Mouse (Mus musculus) hindbrain, embryonic 15.5 days (tissue): ENCODE measurements around the gene Cnbp. TPM values are rescaled to one million over a fixed set of nuclear protein-coding genes. Genes with fewer than 3 reads are reported as not detected.

Source experiments
- ATAC-seq: fragments of 200-750 bp; cut with Nextera tagmentation; 2 replicates; pipeline ENCODE4 v1.8.0; 2017; ENCODE audit warnings: low read depth, moderate number of reproducible peaks, moderate TSS enrichment; ENCODE audit not compliant: low FRiP score
- H3K27ac ChIP-seq: fragments of 300-500 bp; sonication (generic); replicated peaks from 2 replicates; pipeline ENCODE4 v1.5.1; 2015; ENCODE audit warnings: mild to moderate bottlenecking, inconsistent platforms
- H3K27me3 ChIP-seq: fragments of 300-500 bp; sonication (generic); 2 replicates; pipeline ENCODE4 v1.6.1; 2015; ENCODE audit warnings: control low read depth, inconsistent platforms
- H3K36me3 ChIP-seq: fragments of 300-500 bp; sonication (generic); 2 replicates; pipeline ENCODE4 v1.6.1; 2015; ENCODE audit warnings: control low read depth, inconsistent platforms
- H3K4me1 ChIP-seq: fragments of 300-500 bp; sonication (generic); replicated peaks from 2 replicates; pipeline ENCODE4 v1.6.1; 2015; ENCODE audit warnings: control low read depth, inconsistent platforms
- H3K4me2 ChIP-seq: fragments of 300-500 bp; sonication (generic); 2 replicates; pipeline ENCODE4 v1.6.1; 2015; ENCODE audit warnings: moderate library complexity, mild to moderate bottlenecking, inconsistent platforms
- H3K4me3 ChIP-seq: fragments of 300-500 bp; sonication (generic); 2 replicates; pipeline ENCODE4 v1.5.1; 2015; ENCODE audit warnings: mild to moderate bottlenecking, inconsistent platforms
- H3K9ac ChIP-seq: fragments of 300-500 bp; sonication (generic); 2 replicates; pipeline ENCODE4 v1.6.1; 2015; ENCODE audit warnings: inconsistent platforms
- H3K9me3 ChIP-seq: fragments of 300-500 bp; sonication (generic); 2 replicates; pipeline ENCODE4 v1.6.1; 2016; ENCODE audit warnings: control low read depth, inconsistent platforms
- WGBS: fragments of 180-500 bp; shearing (Covaris S2); methylation state at CpG from one replicate; pipeline ENCODE4 v1.1.7; 2015; 5-methylcytosine and 5-hydroxymethylcytosine counted together
- polyA plus RNA-seq: library from polyadenylated mRNA; unstranded; fragments of >200 nt; fragmentation: Nextera tagmentation; extraction: Ambion mirVana; gene quantifications from 2 replicates; pipeline ENCODE4 v1.2.1, GENCODE M21; 2015

Gene Cnbp
- polyA plus RNA-seq, 1 experiment from 2014 or later, result 516 TPM

- Histone ChIP-seq H3K4me2 (peak overlapping the region; percentile 89), H3K27ac (peak overlapping the region; percentile 66), H3K9ac (peak overlapping the region; percentile 72), H3K36me3 (peaks cover 13% of the 10 kb centered on the region), H3K9me3 (no peaks in the 10 kb centered on the region), H3K4me1 (peaks cover 25% of the 10 kb centered on the region), H3K27me3 (no peaks in the 10 kb centered on the region), H3K4me3 (peak overlapping the region; percentile 54)
- ATAC-seq, result peak; percentile 75
- under 1% methylated on average over 77 of the region's 77 CpGs for WGBS
Measured at GRCm38 (mm10) chr6:87810713-87811669, 39.9 kb downstream of the Cnbp start.

- H3K9me3 ChIP-seq, result no peaks in the 10 kb centered on the region
- peaks cover 7% of the 10 kb centered on the region for H3K36me3 ChIP-seq
- 39% methylated on average over 6 of the region's 6 CpGs for WGBS
- 0 out of 2 replicates have a peak overlapping the region, but pooled peaks have one; percentile 6 for H3K9ac ChIP-seq
- no peak for ATAC-seq
- peaks cover 25% of the 10 kb centered on the region for H3K4me1 ChIP-seq
- H3K4me2 ChIP-seq, result peak overlapping the region; percentile 89
- H3K27ac ChIP-seq, result no peak overlapping the region
- no peaks in the 10 kb centered on the region for H3K27me3 ChIP-seq
- peak overlapping the region; percentile 54 for H3K4me3 ChIP-seq
Measured at GRCm38 (mm10) chr6:87810311-87810710, 40.6 kb downstream of the Cnbp start.

- Histone ChIP-seq H3K9ac (no peak overlapping the region), H3K4me3 (0 out of 2 replicates have a peak overlapping the region, but pooled peaks have one; percentile 54), H3K9me3 (no peaks in the 10 kb centered on the region), H3K36me3 (peaks cover 7% of the 10 kb centered on the region), H3K4me2 (peak overlapping the region; percentile 89), H3K27me3 (no peaks in the 10 kb centered on the region), H3K27ac (no peak overlapping the region), H3K4me1 (peaks cover 25% of the 10 kb centered on the region)
- ATAC-seq, result no peak
- WGBS, result 92% methylated on average over 6 of the region's 6 CpGs
Measured at GRCm38 (mm10) chr6:87809651-87810161, 41.2 kb downstream of the Cnbp start.

GRCm38 (mm10) chr6:87809144-87809543 lies 41.8 kb downstream of the Cnbp start:
- H3K9ac ChIP-seq, result no peak overlapping the region
- WGBS, result 89% methylated on average over 2 of the region's 2 CpGs

GRCm38 (mm10) chr6:87808521-87808920 lies 42.4 kb downstream of the Cnbp start:
- H3K9ac ChIP-seq, result no peak overlapping the region
- WGBS, result 80% methylated on average over 3 of the region's 3 CpGs
- H3K4me1 ChIP-seq, result peaks cover 25% of the 10 kb centered on the region
- peaks cover 3% of the 10 kb centered on the region; the same call in 1 of the 2 replicates for H3K36me3 ChIP-seq
- no peak for ATAC-seq
- H3K9me3 ChIP-seq, result no peaks in the 10 kb centered on the region
- H3K4me3 ChIP-seq, result no peak overlapping the region
- no peaks in the 10 kb centered on the region for H3K27me3 ChIP-seq
- no peak overlapping the region for H3K27ac ChIP-seq
- no peak overlapping the region for H3K4me2 ChIP-seq

More at GRCm38 (mm10) chr6:87809144-87809543, 41.8 kb downstream of the Cnbp start:
- Histone ChIP-seq H3K4me1 (peaks cover 25% of the 10 kb centered on the region), H3K36me3 (peaks cover 3% of the 10 kb centered on the region; the same call in 1 of the 2 replicates), H3K9me3 (no peaks in the 10 kb centered on the region), H3K4me3 (no peak overlapping the region), H3K27me3 (no peaks in the 10 kb centered on the region), H3K4me2 (no peak overlapping the region), H3K27ac (no peak overlapping the region)
- ATAC-seq, result no peak

GRCm38 (mm10) chr6:87807735-87808440 lies 43.0 kb downstream of the Cnbp start:
- 85% methylated on average over 4 of the region's 4 CpGs for WGBS
- ATAC-seq, result no peak
- no peak overlapping the region for H3K4me2 ChIP-seq
- H3K4me3 ChIP-seq, result no peak overlapping the region
- H3K4me1 ChIP-seq, result peaks cover 25% of the 10 kb centered on the region
- no peaks in the 10 kb centered on the region; the same call in 1 of the 2 replicates for H3K36me3 ChIP-seq
- no peaks in the 10 kb centered on the region for H3K9me3 ChIP-seq
- no peak overlapping the region for H3K27ac ChIP-seq
- no peak overlapping the region for H3K9ac ChIP-seq
- H3K27me3 ChIP-seq, result no peaks in the 10 kb centered on the region

- Histone ChIP-seq H3K36me3 (no peaks in the 10 kb centered on the region; the same call in 1 of the 2 replicates), H3K4me3 (no peak overlapping the region), H3K9me3 (no peaks in the 10 kb centered on the region), H3K9ac (no peak overlapping the region), H3K27ac (no peak overlapping the region), H3K4me2 (no peak overlapping the region), H3K27me3 (no peaks in the 10 kb centered on the region), H3K4me1 (peaks cover 20% of the 10 kb centered on the region)
- no peak for ATAC-seq
- 62% methylated on average over 2 of the region's 2 CpGs for WGBS
Measured at GRCm38 (mm10) chr6:87806857-87807256, 44.0 kb downstream of the Cnbp start.

- Histone ChIP-seq H3K27ac (no peak overlapping the region), H3K4me2 (no peak overlapping the region), H3K9ac (no peak overlapping the region), H3K9me3 (no peaks in the 10 kb centered on the region), H3K36me3 (no peaks in the 10 kb centered on the region; the same call in 1 of the 2 replicates), H3K27me3 (no peaks in the 10 kb centered on the region), H3K4me3 (no peak overlapping the region), H3K4me1 (peaks cover 19% of the 10 kb centered on the region)
- 92% methylated on average over 2 of the region's 2 CpGs for WGBS
- ATAC-seq, result no peak
Measured at GRCm38 (mm10) chr6:87806028-87806427, 44.9 kb downstream of the Cnbp start.

- ATAC-seq, result no peak
- H3K4me1 ChIP-seq, result peaks cover 13% of the 10 kb centered on the region
- no peak overlapping the region for H3K9ac ChIP-seq
- H3K4me3 ChIP-seq, result no peak overlapping the region
- 95% methylated on average over 7 of the region's 7 CpGs for WGBS
- no peak overlapping the region for H3K4me2 ChIP-seq
- no peaks in the 10 kb centered on the region; the same call in 1 of the 2 replicates for H3K36me3 ChIP-seq
- H3K27me3 ChIP-seq, result no peaks in the 10 kb centered on the region
- no peak overlapping the region for H3K27ac ChIP-seq
- no peaks in the 10 kb centered on the region for H3K9me3 ChIP-seq
Measured at GRCm38 (mm10) chr6:87805448-87805847, 45.5 kb downstream of the Cnbp start.

GRCm38 (mm10) chr6:87804886-87805285 lies 46.0 kb downstream of the Cnbp start:
- ATAC-seq, result no peak
- Histone ChIP-seq H3K36me3 (no peaks in the 10 kb centered on the region; the same call in 1 of the 2 replicates), H3K9ac (no peak overlapping the region), H3K27me3 (no peaks in the 10 kb centered on the region), H3K4me2 (no peak overlapping the region), H3K4me3 (no peak overlapping the region), H3K4me1 (peaks cover 7% of the 10 kb centered on the region), H3K27ac (no peak overlapping the region), H3K9me3 (no peaks in the 10 kb centered on the region)
- WGBS, result 89% methylated on average over 7 of the region's 7 CpGs

GRCm38 (mm10) chr6:87804036-87804435 lies 46.9 kb downstream of the Cnbp start:
- 84% methylated on average over 1 of the region's 1 CpGs for WGBS
- H3K4me1 ChIP-seq, result no peaks in the 10 kb centered on the region
- no peak for ATAC-seq

More at GRCm38 (mm10) chr6:87804036-87804435, 46.9 kb downstream of the Cnbp start:
- no peaks in the 10 kb centered on the region for H3K9me3 ChIP-seq
- H3K27ac ChIP-seq, result no peak overlapping the region
- H3K27me3 ChIP-seq, result no peaks in the 10 kb centered on the region
- H3K36me3 ChIP-seq, result no peaks in the 10 kb centered on the region; the same call in 1 of the 2 replicates
- no peak overlapping the region for H3K9ac ChIP-seq
- no peak overlapping the region for H3K4me3 ChIP-seq
- no peak overlapping the region for H3K4me2 ChIP-seq
